Mouse (Mus musculus) cortical plate, adult 2 months (tissue): ENCODE results near the gene Fsip1.

Source experiments
- CTCF ChIP-seq: fragments of 200-500 bp; IDR thresholded peaks from 2 replicates; pipeline ENCODE4 v1.5.1; 2011; ENCODE audit warnings: mild to moderate bottlenecking, control low read depth, low read length; ENCODE audit not compliant: insufficient read depth; ENCODE audit errors: extremely low read depth
- POLR2A ChIP-seq: fragments of 200-500 bp; IDR thresholded peaks from 2 replicates; pipeline ENCODE4 v1.6.1; 2011; ENCODE audit warnings: mild to moderate bottlenecking, low read length, control low read depth; ENCODE audit not compliant: insufficient read depth; ENCODE audit errors: extremely low read depth

GRCm38 (mm10) chr2:118160547-118160946 is 96.2 kb downstream of the Fsip1 start:
- TF ChIP-seq CTCF = no peak
- TF ChIP-seq POLR2A = no peak
